Mouse (Mus musculus) liver, embryonic 14.5 days (tissue): ENCODE results near the gene Get4. TPM values are rescaled to one million over a fixed set of nuclear protein-coding genes. Genes with fewer than 3 reads are reported as not detected.
A peak's percentile ranks its signal among the peaks of the same experiment; 100 is the strongest.

ENCODE experiments used
- ATAC-seq: fragments of 200-750 bp; cut with Nextera tagmentation; 2 replicates; pipeline ENCODE4 v1.8.0; 2017; ENCODE audit warnings: moderate number of reproducible peaks, mild to moderate bottlenecking, moderate library complexity; ENCODE audit not compliant: insufficient read depth
- DNase-seq, 3 experiments: peaks; one replicate each; pipeline ENCODE4 v3.0.0-alpha.2; 2012 to 2013; ENCODE audit warnings: low read depth in 3 of 3, low spot score in 3 of 3
- H3K27ac ChIP-seq: fragments of 300-500 bp; sonication (generic); 2 replicates; pipeline ENCODE4 v1.5.1; 2014; ENCODE audit warnings: moderate library complexity, mild to moderate bottlenecking, control low read depth, inconsistent platforms
- H3K27me3 ChIP-seq: fragments of 300-500 bp; sonication (generic); 2 replicates; pipeline ENCODE4 v1.6.1; 2014; ENCODE audit warnings: mild to moderate bottlenecking, low read length, moderate library complexity; ENCODE audit not compliant: control insufficient read depth, insufficient read depth
- H3K36me3 ChIP-seq: fragments of 300-500 bp; sonication (generic); replicated peaks from 2 replicates; pipeline ENCODE4 v1.6.1; 2014; ENCODE audit warnings: low read depth; ENCODE audit not compliant: control insufficient read depth, insufficient read depth
- H3K4me1 ChIP-seq, 2 experiments: fragments of 200-500 bp in 1 of 2; fragments of 300-500 bp in 1 of 2; sonication (generic) in 1 of 2; replicated peaks; 2 replicates each; pipeline ENCODE4 v1.6.1; 2012 to 2014; ENCODE audit warnings: antibody characterized with exemption in 1 of 2, inconsistent platforms in 1 of 2, low read length in 1 of 2; ENCODE audit not compliant: control insufficient read depth in 2 of 2, insufficient read depth in 2 of 2
- H3K4me2 ChIP-seq: fragments of 300-500 bp; sonication (generic); 2 replicates; pipeline ENCODE4 v1.6.1; 2014; ENCODE audit warnings: low read depth, mild to moderate bottlenecking, control low read depth, moderate library complexity
- H3K4me3 ChIP-seq, 2 experiments: fragments of 200-500 bp in 1 of 2; fragments of 300-500 bp in 1 of 2; sonication (generic) in 1 of 2; 2 replicates each; pipeline ENCODE4 v1.5.1; 2012 to 2014; ENCODE audit warnings: low read depth in 2 of 2, low read length in 2 of 2, mild to moderate bottlenecking in 2 of 2, control low read depth in 1 of 2, inconsistent platforms in 1 of 2, moderate library complexity in 1 of 2; ENCODE audit not compliant: insufficient read depth in 1 of 2
- H3K9ac ChIP-seq: fragments of 300-500 bp; sonication (generic); replicated peaks from 2 replicates; pipeline ENCODE4 v1.6.1; 2014; ENCODE audit warnings: mild to moderate bottlenecking, control low read depth, moderate library complexity
- H3K9me3 ChIP-seq: fragments of 300-500 bp; sonication (generic); 2 replicates; pipeline ENCODE4 v1.6.1; 2016; ENCODE audit warnings: low read length, mixed read lengths; ENCODE audit not compliant: control insufficient read depth
- CTCF ChIP-seq: IDR thresholded peaks from 2 replicates; pipeline ENCODE4 v1.5.1; 2016; ENCODE audit warnings: antibody characterized with exemption, low read depth, control low read depth
- EP300 ChIP-seq: IDR thresholded peaks from 2 replicates; pipeline ENCODE4 v1.6.1; 2016; ENCODE audit warnings: antibody characterized with exemption, low read depth
- WGBS: fragments of 180-500 bp; shearing (Covaris S2); extraction: QIAGEN DNeasy Blood & Tissue Kit; methylation state at CpG from one replicate; pipeline ENCODE4 v1.1.7; 2014; ENCODE audit not compliant: insufficient replicate concordance; 5-methylcytosine and 5-hydroxymethylcytosine counted together
- polyA plus RNA-seq, 2 experiments: library from polyadenylated mRNA; depleted of rRNA in 1 of 2; stranded (reverse) in 1 of 2; unstranded in 1 of 2; fragments of >200 nt; fragmentation: Nextera tagmentation in 1 of 2; extraction: Ambion mirVana in 1 of 2; gene quantifications; 2 replicates each; pipeline versions ENCODE4 v1.2.1 to v1.2.3; 2012 to 2014

The Get4 gene
- polyA plus RNA-seq, 2 experiments: 56.8 to 107 TPM

- ATAC-seq: no peak
- no peaks in the 10 kb centered on the region for H3K4me1 ChIP-seq
- no peak overlapping the region for H3K27ac ChIP-seq
- no peak overlapping the region for H3K4me2 ChIP-seq
- no peaks in the 10 kb centered on the region for H3K9me3 ChIP-seq
- TF ChIP-seq CTCF: no peak
- no peak for TF ChIP-seq EP300
- DNase-seq: no peak
- H3K27me3 ChIP-seq: no peaks in the 10 kb centered on the region
- H3K36me3 ChIP-seq: no peaks in the 10 kb centered on the region
- WGBS: 74% methylated on average over 8 of the region's 8 CpGs
- H3K4me3 ChIP-seq: no peak overlapping the region
- no peak overlapping the region for H3K9ac ChIP-seq
Measured at GRCm38 (mm10) chr5:139277287-139277686, 25.2 kb downstream of the Get4 start.

GRCm38 (mm10) chr5:139281373-139282112 is 29.4 kb downstream of the Get4 start:
- H3K4me2 ChIP-seq: no peak overlapping the region
- no peak overlapping the region for H3K9ac ChIP-seq
- H3K27ac ChIP-seq: no peak overlapping the region
- 60% methylated on average over 11 of the region's 11 CpGs for WGBS
- no peaks in the 10 kb centered on the region for H3K9me3 ChIP-seq
- H3K4me1 ChIP-seq: peaks cover 0 to 16% of the 10 kb centered on the region in 2 experiments; a peak in 3 of 4 replicates
- H3K36me3 ChIP-seq: no peaks in the 10 kb centered on the region
- ATAC-seq: no peak
- H3K27me3 ChIP-seq: no peaks in the 10 kb centered on the region
- H3K4me3 ChIP-seq: no peak overlapping the region
- TF ChIP-seq EP300: no peak
- no peak for TF ChIP-seq CTCF
- DNase-seq: no peak

GRCm38 (mm10) chr5:139282191-139282590 is 30.1 kb downstream of the Get4 start:
- DNase-seq (peak; percentile 40 to 44 (median 43)), ATAC-seq (0 out of 2 replicates have a peak, but pooled peaks have one; percentile 35)
- H3K9me3 ChIP-seq: no peaks in the 10 kb centered on the region
- no peak overlapping the region for H3K4me3 ChIP-seq
- WGBS: 4% methylated on average over 15 of the region's 15 CpGs
- no peak overlapping the region for H3K4me2 ChIP-seq
- no peak overlapping the region for H3K9ac ChIP-seq
- peak; percentile 99 for TF ChIP-seq CTCF
- TF ChIP-seq EP300: no peak
- no peak overlapping the region for H3K27ac ChIP-seq
- H3K36me3 ChIP-seq: no peaks in the 10 kb centered on the region
- no peaks in the 10 kb centered on the region for H3K27me3 ChIP-seq
- peaks cover 2 to 23% of the 10 kb centered on the region in 2 experiments for H3K4me1 ChIP-seq

- 88% methylated on average over 14 of the region's 14 CpGs for WGBS
Measured at GRCm38 (mm10) chr5:139283460-139284180, 31.5 kb downstream of the Get4 start.

More at GRCm38 (mm10) chr5:139283460-139284180, 31.5 kb downstream of the Get4 start:
- no peak overlapping the region for H3K4me3 ChIP-seq
- H3K27me3 ChIP-seq: no peaks in the 10 kb centered on the region
- no peaks in the 10 kb centered on the region for H3K9me3 ChIP-seq
- TF ChIP-seq EP300 (no peak), CTCF (peak; percentile 39)
- H3K36me3 ChIP-seq: no peaks in the 10 kb centered on the region
- DNase-seq: no peak
- H3K27ac ChIP-seq: no peak overlapping the region
- no peak overlapping the region for H3K4me2 ChIP-seq
- H3K4me1 ChIP-seq: peaks cover 2 to 26% of the 10 kb centered on the region in 2 experiments
- no peak overlapping the region for H3K9ac ChIP-seq
- no peak for ATAC-seq
